Mouse (Mus musculus) adrenal gland, postnatal 14 days (tissue): ENCODE measurements around the gene Morn4. TPM values are rescaled to one million over a fixed set of nuclear protein-coding genes. Genes with fewer than 3 reads are reported as not detected.

Experiments used
- DNase-seq: peaks from one replicate; pipeline ENCODE4 v3.0.0; 2021; ENCODE audit warnings: mixed read lengths
- total RNA-seq: library from RNA; stranded (reverse); gene quantifications from 2 replicates; pipeline ENCODE4 v1.2.3, GENCODE M21; 2021

Gene Morn4
- total RNA-seq, 1 experiment from 2014 or later, result 5.4 TPM

- no peak for DNase-seq
Measured at GRCm38 (mm10) chr19:42043988-42044387, 42.2 kb downstream of the Morn4 start.

- DNase-seq, result no peak
Measured at GRCm38 (mm10) chr19:42038310-42038709, 47.8 kb downstream of the Morn4 start.

GRCm38 (mm10) chr19:42037167-42037702 lies 48.9 kb downstream of the Morn4 start:
- no peak for DNase-seq

GRCm38 (mm10) chr19:42036357-42036756 lies 49.8 kb downstream of the Morn4 start:
- DNase-seq, result no peak

GRCm38 (mm10) chr19:42035456-42036248 lies 50.5 kb downstream of the Morn4 start, which contains the start of gene Ankrd2:
Ankrd2 (plus strand) TSS chr19:42036000.
- peak; percentile 93 for DNase-seq

GRCm38 (mm10) chr19:42034881-42035455 lies 51.2 kb downstream of the Morn4 start:
- no peak for DNase-seq

- peak; percentile 36 for DNase-seq
Measured at GRCm38 (mm10) chr19:42034146-42034775, 51.9 kb downstream of the Morn4 start.

- DNase-seq, result peak; percentile 29
Measured at GRCm38 (mm10) chr19:42033611-42034010, 52.5 kb downstream of the Morn4 start.

- DNase-seq, result no peak
Measured at GRCm38 (mm10) chr19:42031112-42031511, 55.0 kb downstream of the Morn4 start.

- peak; percentile 87 for DNase-seq
Measured at GRCm38 (mm10) chr19:42026158-42026557, 60.0 kb downstream of the Morn4 start.

Other genes starting within 250 kb of the Morn4 start
- 5.5 and 6.4 TPM in 2 replicates for gene Frat2, start 238.2 kb downstream of the Morn4 start, total RNA-seq
- 16.2 and 19.5 TPM in 2 replicates for gene Rrp12, start 190.2 kb downstream of the Morn4 start, total RNA-seq
- gene Pgam1, start 174.4 kb downstream of the Morn4 start, total RNA-seq, result 632 and 654 TPM in 2 replicates
- gene Exosc1, start 152.9 kb downstream of the Morn4 start, total RNA-seq, result 23.9 and 25.4 TPM in 2 replicates
- 31.4 and 31.8 TPM in 2 replicates for gene Zdhhc16, start 152.9 kb downstream of the Morn4 start, total RNA-seq
- 19.9 and 22.2 TPM in 2 replicates for gene Mms19, start 105.2 kb downstream of the Morn4 start, total RNA-seq
- gene Ubtd1, start 104.6 kb downstream of the Morn4 start, total RNA-seq, result 13.9 and 20.0 TPM in 2 replicates
- 0.68 and 0.82 TPM in 2 replicates for gene Ankrd2, start 50.4 kb downstream of the Morn4 start, total RNA-seq
- 6.2 and 22.7 TPM in 2 replicates for gene Hoga1, start 40.7 kb downstream of the Morn4 start, total RNA-seq
- gene 4933411K16Rik, start 34.1 kb downstream of the Morn4 start, total RNA-seq, result 0.64 and 0.96 TPM in 2 replicates
- 50.4 and 51.5 TPM in 2 replicates for gene Pi4k2a, start 4.1 kb upstream of the Morn4 start, total RNA-seq
- gene Avpi1, start 42.7 kb upstream of the Morn4 start, total RNA-seq, result 47.4 and 48.9 TPM in 2 replicates
- gene Marveld1, start 61.0 kb upstream of the Morn4 start, total RNA-seq, result 46.4 and 50.1 TPM in 2 replicates
- 42.7 and 45.0 TPM in 2 replicates for gene Zfyve27, start 77.6 kb upstream of the Morn4 start, total RNA-seq
- 4.3 and 4.9 TPM in 2 replicates for gene Sfrp5, start 115.9 kb upstream of the Morn4 start, total RNA-seq
- gene Golga7b, start 161.2 kb upstream of the Morn4 start, total RNA-seq, result 0.78 and 1.9 TPM in 2 replicates